Mouse (Mus musculus) gastrocnemius, postnatal 36 days (tissue): ENCODE measurements around the gene Cpeb4. TPM values are rescaled to one million over a fixed set of nuclear protein-coding genes. Genes with fewer than 3 reads are reported as not detected.

Source experiments
- DNase-seq, 2 experiments: peaks; one replicate each; pipeline ENCODE4 v3.0.0; 2022
- intact Hi-C: fragments of 180-260 bp; cut with DNase I; formaldehyde crosslinking; loops from one replicate; pipeline ENCODE4 v1.15.1; 2025
- total RNA-seq, 2 experiments: library from RNA; stranded (reverse); gene quantifications; 2 replicates each; pipeline ENCODE4 v1.2.3; 2021

Gene Cpeb4
- total RNA-seq, 2 experiments from 2014 or later: 69.8 to 83.8 TPM

GRCm38 (mm10) chr11:31892152-31892551 is 20.1 kb downstream of the Cpeb4 start:
- intact Hi-C loops: no loop called here
- no peak for DNase-seq

DNA sequence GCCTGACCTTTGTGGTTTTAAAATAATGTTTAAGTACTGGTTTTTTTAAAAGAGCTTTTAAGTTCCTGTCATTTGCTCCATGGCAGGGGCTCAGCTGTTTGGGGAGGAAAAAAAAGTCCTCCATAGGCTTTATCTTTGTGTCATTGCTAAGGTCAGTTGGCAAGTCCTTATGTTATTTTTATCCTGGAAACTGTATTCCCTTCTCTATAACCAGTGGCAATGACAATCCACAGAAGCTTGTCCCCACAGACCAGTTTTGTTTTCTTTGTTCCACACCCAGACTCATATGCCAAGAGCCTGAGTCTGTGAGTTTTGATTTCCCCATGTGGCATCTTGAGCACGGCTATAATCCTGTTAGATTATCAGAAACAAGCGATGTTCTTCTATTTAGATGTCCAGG is 21.6 kb downstream of the Cpeb4 start:
- no peak for DNase-seq
- intact Hi-C loops: no loop called here

DNA sequence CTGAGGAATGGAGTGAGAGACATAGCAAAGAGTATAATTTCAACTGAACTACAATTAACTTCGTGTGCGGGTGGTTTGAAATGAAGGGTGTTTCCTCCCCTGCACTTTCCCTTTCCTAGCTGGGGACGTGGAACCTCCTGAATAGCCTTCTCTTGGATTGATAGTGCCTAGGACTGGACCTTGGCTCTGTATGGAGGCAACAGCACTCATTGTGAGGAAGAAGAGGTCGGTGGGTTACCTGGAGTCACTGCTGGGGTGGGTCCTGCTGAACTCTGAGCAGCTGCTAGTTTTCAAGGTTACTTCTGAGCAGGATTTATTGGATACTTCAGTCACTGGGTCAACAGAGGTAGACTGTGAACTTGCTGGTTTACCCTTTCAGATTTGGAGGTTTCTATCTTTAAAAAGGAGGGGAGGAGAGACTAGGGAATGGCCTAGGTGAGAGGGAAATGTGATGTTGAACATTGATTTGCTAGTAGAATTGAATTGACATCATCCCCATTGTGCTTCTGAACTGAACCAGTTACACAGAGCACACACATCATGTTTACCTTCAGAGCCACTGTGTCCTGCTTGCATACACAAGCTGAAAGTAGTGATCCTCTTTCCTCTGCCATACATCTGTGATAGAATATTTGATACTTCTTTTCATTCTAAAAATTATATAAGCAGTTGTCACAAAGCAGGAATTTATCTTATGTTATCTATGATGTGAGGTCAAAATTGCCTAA is 24.2 kb downstream of the Cpeb4 start:
- no peak for DNase-seq

GRCm38 (mm10) chr11:31896905-31897304 is 24.9 kb downstream of the Cpeb4 start:
- intact Hi-C loops: no loop called here
- no peak for DNase-seq

More for the DNA sequence above, 24.2 kb downstream of the Cpeb4 start:
- intact Hi-C loops: no loop called here

DNA sequence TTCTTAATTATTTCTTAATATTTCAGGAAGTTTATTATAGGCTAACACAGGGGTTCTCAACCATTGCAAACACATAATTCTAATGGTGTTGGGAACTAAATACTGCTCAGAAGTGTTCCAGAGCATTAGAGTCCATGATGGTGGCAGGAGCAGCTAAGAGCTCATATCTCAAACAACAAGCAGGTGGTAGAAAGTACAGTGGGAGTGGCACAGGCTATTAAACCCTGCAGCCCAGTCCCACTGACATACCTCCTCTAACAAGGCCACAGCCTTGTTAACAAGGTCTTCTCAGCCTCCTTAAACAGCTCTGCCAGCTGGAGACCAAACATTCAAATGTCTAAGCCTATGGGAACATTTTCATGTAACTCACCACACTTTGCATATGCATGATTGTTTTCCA is 27.2 kb downstream of the Cpeb4 start:
- no peak for DNase-seq
- intact Hi-C loops: no loop called here

DNA sequence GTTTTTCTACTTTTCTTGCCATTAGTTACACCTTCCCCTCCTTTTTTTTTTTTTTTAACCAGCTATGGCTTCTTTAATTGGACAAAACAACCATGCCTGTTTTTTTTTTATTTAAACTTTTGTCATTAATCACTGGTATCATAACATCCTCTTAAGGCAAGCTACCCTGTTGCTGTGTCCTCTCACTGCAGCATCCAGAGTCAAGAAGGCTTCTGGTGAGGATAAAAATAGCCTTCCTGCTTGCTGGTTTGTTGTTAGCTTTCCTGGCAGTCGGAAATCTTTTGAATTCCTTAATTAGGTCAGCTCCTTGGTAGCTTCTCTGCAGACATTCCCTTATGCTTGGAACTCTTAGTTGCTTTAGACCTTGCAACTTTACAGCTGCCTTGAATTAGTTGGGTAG is 28.7 kb downstream of the Cpeb4 start:
- DNase-seq: no peak
- intact Hi-C loops: no loop called here

DNA sequence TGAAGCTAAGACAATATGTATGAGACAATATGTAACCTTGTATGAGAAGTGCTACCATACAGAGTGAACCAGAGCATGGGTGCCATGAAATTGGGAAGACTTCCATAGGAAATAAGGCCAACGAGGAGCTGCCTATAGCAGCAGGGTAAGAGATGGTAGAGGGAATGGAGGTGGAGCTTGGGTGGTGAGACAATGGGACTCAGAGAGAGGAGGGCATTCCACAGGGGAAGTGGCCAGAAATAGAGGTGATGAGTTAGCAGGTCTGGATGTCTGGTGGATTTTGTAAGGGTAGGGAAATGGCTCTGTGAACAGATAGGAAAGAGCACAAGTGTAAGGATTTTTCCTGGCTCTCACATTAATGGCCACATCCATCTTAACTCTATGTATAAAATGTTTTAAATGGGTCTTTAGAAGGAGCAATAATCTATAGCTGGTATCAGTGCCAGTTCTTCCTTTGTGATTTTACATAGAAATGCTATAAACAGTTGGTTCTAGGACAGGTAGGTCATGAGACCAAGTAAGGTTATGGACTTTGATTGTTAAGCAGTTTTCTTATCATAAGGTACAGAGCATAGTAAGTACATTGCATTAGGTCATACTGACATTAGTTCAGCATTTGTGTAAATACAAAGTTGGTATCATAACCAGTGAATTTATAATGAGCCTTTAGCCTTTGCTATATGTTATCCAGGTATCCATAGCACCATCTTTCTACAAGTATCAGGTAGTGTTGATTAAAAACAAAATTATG is 30.4 kb downstream of the Cpeb4 start:
- intact Hi-C loops: no loop called here
- DNase-seq: no peak

DNA sequence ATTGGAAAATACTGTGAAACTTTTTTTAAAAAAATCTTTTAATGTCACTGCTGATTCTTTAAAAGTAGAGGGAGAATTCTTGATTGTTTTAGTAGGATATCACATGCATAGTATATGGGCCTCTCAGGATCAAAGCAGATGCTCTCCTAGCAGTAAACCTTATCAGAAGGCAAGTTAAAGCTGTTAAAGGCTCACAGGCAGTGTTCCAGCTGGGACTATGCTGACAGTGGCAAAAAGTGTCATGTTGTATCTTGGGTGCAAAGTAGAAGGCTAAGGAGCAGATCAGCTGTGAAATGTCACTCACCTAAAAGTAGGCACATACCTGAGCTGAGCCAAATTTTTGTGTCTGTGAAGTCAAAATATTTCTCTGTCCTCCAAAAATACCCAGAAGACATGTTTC is 34.5 kb downstream of the Cpeb4 start:
- DNase-seq: peak in 1 of 2 experiments; percentile 14
- intact Hi-C loops: no loop called here

DNA sequence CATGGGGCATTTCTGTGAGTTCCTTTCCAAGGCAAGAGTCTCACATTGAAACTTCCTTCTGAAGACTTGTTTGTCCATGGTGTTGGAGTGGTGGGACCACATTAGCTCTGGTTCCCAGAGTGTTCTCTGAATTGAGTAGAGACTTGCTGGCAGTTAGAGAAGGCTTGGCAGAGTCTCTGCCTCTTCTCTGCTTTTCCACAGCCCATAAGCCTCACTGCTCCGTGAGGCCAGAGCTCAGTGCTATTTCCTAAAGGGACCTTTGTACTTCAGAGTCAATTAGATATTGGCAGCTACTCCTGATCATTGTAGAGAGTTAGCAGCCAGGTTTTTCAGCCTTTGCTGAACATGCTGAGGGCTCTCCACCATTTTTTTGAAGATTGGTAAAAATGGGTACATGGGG is 35.6 kb downstream of the Cpeb4 start:
- intact Hi-C loops: no loop called here
- DNase-seq: no peak

DNA sequence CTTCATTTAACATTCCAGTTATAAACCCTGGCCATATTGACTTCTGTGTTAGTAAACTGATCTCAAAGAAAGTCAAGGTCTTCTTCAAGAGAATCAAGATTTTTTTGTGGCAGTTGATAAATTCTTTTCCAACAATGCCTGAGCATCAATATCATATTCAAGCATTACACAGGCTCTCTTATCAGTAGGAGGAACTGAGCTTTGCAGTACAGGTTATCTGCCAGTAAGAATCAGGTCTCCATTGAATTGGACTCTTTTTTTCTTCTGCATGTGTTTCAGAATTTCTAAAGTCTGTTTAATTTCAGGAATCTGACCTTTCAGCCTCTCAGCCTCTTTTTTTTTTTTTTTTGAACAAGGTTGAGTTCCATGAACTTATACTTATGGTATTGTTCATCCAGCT is 40.9 kb downstream of the Cpeb4 start:
- no peak for DNase-seq
- intact Hi-C loops: no loop called here

DNA sequence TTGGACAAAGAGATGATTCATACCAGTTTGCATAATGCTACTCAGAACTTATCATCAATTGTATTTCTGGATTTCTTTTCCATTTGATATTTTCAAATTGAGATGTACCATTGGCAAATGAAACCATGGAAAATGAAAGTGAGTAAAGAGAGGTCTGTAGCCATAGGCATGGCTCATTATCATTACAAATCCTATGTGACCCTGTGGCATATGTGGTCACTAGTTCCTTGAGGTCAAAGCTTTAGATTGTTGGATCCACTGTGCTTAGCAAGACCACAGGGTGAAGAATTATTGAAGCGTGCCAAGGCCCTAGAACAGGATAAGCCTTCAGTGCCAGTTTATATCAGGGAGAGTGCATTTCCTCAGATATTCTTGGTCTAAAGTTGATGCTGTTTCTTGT is 45.8 kb downstream of the Cpeb4 start:
- intact Hi-C loops: no loop called here
- no peak for DNase-seq

- no peak for DNase-seq
- intact Hi-C loops: no loop called here
Measured at GRCm38 (mm10) chr11:31930051-31930450, 58.0 kb downstream of the Cpeb4 start.

DNA sequence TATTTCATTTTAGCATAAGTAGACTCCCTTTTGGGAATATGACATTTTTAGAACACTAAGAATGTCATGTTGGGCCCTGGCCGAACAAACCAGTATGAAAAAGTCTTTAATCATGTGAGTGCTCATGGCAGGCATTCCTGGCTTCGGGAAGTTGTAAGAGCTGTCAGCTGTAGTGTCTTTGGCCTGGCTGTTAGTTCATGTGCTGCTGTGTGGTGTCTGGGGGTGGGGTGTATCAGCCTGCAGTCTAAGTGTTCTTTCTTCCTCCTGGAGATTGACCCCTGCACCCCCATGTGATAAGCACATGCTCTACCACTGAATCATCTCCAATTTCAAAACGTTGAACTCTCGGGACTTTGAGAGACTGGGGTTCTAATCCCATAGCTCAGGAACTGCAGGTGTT is 63.6 kb downstream of the Cpeb4 start:
- no peak for DNase-seq
- intact Hi-C loops: no loop called here

DNA sequence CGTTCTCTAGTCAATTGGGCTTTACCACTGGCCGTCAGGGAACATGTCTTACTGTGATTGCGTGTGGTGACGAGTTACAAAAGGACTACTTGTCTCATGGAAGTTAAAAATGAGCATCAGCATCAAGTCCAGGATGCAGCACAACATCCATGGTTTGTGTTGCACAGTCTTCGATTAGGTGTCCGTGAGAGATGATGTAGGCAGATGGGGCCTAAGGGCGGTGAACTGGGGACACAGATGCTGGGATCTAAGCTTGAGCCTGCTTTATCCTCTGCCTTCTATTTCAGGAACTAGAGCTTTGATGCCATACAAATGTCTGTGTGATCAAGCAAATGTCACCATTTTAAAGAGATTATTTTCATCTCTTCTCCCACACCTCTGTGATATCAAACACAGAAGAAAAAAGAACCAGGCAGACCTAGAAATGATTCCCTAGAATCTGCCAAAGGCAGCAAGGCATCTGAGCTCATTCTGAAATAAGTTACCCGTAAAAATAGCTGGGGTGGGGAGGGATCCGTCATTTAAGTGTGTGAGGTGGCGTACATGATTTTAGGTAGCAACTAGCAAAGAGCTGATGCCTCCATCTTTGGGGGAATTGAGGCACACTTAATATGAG is 65.0 kb downstream of the Cpeb4 start:
- intact Hi-C loops: no loop called here
- DNase-seq: no peak

DNA sequence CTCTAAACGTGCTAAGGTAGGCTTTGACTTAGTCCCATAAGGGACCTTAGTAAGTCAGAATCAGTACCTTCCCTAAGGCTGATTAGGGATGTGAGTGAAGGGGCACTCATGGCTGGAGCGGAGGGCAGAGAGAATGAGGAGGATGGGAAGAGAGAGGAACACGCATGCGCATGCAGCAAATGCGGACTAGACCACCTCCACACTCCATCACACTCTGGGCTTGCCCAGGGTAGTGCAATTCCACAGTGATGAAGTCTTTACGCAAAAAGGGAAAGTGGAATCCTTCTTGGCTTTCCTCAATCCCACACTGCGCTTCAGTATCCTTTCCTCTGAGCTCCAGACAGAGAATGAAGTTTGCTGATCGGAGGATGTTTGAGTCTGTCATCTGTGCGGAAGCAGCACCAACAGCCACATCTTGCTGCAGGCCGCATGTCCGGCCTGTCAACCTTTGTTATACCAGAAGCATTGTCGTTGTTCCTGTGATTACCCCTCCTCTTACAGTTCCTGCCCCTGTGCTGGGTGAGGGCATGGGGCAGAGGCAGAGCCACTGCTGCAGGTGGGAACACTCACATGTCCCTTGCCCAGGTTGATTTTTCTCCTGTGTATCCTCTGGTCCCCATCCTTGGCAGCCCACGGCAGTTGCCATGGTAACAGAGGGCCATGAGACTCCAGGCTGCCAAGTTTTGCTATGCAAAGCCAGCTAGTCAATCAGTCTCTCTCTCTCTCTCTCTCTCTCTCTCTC is 69.1 kb downstream of the Cpeb4 start:
- intact Hi-C loops: no loop called here
- no peak for DNase-seq

GRCm38 (mm10) chr11:31941640-31942638 is 69.9 kb downstream of the Cpeb4 start:
- DNase-seq: no peak
- intact Hi-C loops: no loop called here

DNA sequence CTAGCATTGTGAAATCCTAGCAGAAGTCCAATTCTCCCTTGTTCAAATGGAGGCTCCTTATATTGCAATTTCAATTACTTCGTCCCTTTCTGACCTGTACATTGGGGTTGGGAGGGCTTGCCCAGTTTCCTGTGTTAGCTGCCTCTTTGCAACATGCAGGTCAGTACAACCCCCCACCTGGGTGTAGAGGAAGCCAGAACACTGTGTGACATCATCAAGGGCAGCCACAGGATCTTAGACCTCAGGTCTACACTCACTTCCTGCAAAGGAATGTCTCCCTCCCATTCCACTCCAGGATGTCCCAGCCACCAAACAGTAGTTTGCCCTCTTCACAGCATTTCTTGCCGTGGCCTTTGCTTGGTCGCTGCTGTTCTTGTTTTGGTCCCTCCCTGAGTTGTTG is 73.5 kb downstream of the Cpeb4 start:
- DNase-seq: no peak
- intact Hi-C loops: no loop called here

DNA sequence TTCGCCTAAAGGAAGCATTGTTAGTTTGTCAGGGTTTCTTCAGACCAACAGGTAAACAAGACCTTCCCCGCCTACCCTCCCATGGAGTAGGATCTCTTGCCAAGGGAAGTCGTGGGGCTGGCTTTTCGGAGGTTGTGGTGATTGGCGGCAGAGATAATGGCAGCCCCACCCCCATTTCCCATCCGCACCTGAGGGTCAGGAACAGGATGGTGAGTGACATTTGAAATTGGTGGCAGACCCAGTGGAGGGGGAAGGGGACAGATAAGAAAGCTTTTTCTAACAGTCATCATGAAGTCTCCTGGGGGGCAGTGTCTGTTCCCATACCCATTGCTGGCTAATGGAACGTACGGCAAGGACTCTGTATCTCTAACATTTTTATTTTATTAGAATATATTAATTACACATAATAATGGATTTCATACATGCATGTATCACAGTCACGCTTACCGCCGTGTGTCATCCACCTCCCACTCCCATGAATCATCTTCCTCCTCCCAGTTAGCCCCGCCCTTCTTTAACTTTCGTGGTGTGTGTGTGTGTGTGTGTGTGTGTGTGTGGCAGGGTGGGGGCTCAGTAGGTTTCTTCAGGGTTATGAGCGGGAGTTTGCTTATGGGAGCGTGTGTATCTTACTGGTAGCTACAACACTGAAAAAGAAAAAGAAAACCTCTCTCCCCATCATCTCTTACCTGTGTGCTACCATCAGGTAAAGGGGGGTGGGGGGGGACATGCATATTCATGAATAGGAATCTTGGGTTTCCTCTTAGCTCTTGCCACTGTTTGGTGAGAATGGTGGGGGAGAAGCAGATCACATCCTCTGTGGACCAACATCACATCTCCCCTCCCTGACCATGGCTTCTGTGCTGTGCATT is 76.7 kb downstream of the Cpeb4 start:
- intact Hi-C loops: loop anchor here (2.0 kb wide), 1 partner anchor 274 kb away; no protein-coding TSS in a partner anchor
- DNase-seq: no peak

GRCm38 (mm10) chr11:31949331-31949785 is 77.3 kb downstream of the Cpeb4 start:
- peak in 1 of 2 experiments; percentile 42 for DNase-seq
- intact Hi-C loops: loop anchor here (2.0 kb wide), 1 partner anchor 275 kb away; no protein-coding TSS in a partner anchor
